Mouse (Mus musculus): Measurements from ENCODE around the gene Rgl3. TPM values are rescaled to one million over a fixed set of nuclear protein-coding genes. Genes with fewer than 3 reads are reported as not detected.

Gene Rgl3
- polyA plus RNA-seq (2015; fragmentation: Nextera tagmentation; extraction: Ambion mirVana): 1.6 and 4.6 TPM in 2 replicates

DNA sequence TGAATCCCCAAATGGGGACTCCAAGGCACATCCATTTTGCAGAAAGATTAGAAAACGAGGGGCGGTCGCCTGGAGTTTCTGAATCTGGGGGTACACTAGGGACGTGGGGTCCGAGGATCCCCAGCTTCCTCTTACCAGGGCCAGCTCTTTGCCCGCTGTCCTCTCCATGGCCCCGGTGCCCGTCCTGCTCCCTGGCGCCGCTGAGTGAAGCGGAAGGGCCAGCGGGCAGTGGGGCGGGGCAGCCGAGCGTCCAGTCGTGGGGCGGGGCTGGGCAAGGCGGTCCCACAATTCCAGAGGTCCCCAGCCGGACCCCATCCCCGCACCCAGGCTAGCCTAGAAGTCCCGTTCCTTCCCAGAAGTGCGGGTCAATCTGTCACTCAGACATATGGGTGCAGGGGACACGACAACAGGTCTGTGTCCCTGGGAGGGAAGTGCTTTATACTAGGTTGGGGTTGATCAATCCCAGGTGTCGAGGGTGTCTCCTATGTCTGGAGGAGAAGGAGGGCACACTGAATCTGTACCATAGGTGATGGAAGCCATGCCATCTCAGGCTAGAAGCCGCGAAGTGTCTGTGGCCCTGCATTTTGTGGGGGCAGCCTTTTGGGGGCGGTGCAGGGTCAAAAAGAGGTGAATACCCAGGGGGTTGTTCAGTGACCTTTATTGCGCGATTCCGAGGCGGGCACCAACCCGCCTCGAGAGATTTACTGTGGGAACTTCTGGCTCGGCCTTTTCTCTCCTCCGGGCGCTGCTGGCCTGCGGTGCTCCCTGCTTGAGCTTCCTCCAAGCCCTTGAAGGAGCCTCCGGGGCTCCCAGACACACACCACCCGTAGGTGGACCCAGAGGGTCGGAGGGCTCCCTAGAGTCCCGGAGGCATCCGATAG lies at the start of gene Rgl3:
TSS of gene Rgl3 (minus strand) at position 217 of the 881 bp plus-strand sequence.
- WGBS: 1% methylated on average over 40 of the region's 42 CpGs
- Histone ChIP-seq H3K9ac (replicated peaks) (peak within 1 kb of the TSS; percentile 17), H3K27ac (replicated peaks) (no peak within 1 kb of the TSS), H3K27me3 (replicated peaks) (peaks cover 61% of the 10 kb centered on the region), H3K36me3 (no peaks in the 10 kb centered on the region), H3K4me3 (replicated peaks) (peak within 1 kb of the TSS; percentile 34), H3K4me1 (peaks cover 25% of the 10 kb centered on the region), H3K9me3 (replicated peaks) (no peaks in the 10 kb centered on the region), H3K4me2 (peak within 1 kb of the TSS; percentile 62)
- ATAC-seq (ENCODE audit: low FRiP score): peak; percentile 19; the same call in 1 of the 2 replicates

DNA sequence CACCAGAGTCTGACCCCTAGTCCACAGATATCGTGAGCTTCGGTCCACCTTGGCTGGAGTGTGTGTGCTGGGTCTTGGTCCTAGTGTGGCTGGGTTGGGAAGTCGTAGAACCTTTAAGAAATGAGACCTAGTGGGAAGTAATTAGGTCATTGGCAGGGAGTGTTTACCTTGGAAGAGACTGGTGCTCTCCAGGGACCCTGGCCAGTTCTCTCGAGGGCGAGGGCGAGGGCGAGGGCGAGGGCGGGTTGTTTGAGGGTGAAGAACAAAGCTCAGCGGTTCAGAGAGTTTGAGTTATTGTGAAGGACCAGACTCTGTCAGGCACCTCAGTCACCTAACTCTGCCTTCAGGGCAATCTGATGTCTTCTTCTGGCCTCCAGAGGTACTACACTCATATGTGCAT lies 48.6 kb upstream of the Rgl3 start:
- no peaks in the 10 kb centered on the region for H3K27me3 ChIP-seq (replicated peaks)
- H3K27ac ChIP-seq (replicated peaks): no peak overlapping the region
- peaks cover 22% of the 10 kb centered on the region for H3K4me1 ChIP-seq
- H3K36me3 ChIP-seq: peaks cover 33% of the 10 kb centered on the region
- ATAC-seq (ENCODE audit: low FRiP score): no peak
- H3K4me3 ChIP-seq (replicated peaks): no peak overlapping the region
- no peak overlapping the region for H3K9ac ChIP-seq (replicated peaks)
- no peak overlapping the region for H3K4me2 ChIP-seq
- 81% methylated on average over 10 of the region's 10 CpGs for WGBS
- H3K9me3 ChIP-seq (replicated peaks): no peaks in the 10 kb centered on the region

DNA sequence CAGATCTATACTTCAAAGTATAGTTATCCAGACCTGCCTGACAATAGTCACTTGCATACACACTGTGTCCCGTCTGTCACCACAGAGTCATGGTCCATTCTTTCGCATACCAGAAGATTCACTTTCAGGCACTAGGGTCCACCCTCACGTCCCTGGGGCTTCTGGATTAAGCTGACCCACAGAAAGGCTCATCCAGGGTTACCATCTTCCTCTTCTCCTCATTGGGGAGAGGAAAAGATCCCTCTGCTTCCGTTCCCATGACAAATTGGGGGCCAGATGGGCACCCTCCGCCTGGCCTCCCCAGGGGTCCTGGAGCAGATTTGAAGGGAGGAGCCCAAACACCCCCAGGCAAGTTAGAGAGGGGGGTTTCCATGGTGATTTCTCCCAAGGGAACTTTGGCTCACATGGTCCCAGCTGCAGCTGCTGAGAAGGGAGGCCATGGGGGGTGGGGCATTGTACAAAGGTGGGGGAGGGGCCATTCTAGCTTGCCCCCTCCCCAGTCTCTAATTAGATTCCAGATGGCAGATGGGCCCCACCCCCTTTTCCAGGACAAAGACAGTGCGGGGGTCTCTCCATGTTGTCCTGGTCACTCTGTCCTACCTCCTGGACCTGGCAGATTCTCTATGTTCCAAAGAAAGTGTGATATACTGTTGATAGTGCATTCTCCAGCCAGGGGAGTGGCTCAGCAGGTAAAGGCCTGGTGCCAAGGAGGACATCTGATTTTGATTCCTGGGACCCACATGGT lies 46.2 kb upstream of the Rgl3 start:
- WGBS: 20% methylated on average over 6 of the region's 6 CpGs
- Histone ChIP-seq H3K27ac (replicated peaks) (no peak overlapping the region), H3K9me3 (replicated peaks) (no peaks in the 10 kb centered on the region), H3K36me3 (peaks cover 45% of the 10 kb centered on the region), H3K9ac (replicated peaks) (no peak overlapping the region), H3K4me3 (replicated peaks) (no peak overlapping the region), H3K27me3 (replicated peaks) (no peaks in the 10 kb centered on the region), H3K4me2 (no peak overlapping the region), H3K4me1 (peaks cover 22% of the 10 kb centered on the region)
- no peak for ATAC-seq (ENCODE audit: low FRiP score)

DNA sequence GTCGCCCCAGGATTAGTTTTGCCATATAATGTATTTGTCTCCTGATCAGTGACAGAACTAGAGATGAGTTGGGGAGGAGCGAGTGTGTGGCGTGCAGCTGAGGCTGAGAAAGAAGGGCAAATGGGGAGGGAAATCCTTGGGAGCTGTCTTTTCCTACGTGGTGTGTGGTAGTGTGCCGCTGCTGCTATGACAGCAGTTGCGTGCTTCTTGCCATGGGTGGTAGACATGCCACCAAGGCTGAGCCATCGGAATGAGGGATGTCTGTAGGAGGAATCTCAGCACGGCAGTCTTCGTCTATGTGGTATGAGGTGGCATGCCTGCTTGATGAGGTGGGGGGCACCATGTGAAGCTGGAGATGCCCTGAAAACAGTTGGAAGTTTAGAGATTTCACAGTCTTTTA lies 41.1 kb upstream of the Rgl3 start:
- 93% methylated on average over 9 of the region's 9 CpGs for WGBS

DNA sequence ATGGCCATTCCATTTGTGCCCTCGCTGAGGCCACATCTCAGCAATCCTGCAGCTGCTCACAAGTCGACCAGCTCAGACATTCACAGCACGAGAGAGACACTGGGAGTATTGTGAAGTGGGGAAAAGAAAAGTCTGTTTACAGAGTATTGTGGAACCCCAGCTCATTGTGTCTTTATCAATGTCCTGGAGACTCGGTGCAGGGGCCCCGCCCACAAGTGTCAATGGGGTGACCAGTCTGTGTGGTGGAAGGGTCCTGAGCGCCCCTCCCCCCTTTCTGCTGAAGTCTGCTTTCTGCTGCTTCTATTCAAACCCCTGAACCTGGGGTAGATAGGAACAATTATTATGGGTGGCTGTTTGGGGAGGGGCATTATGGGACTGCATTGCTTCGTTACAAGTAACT lies 39.2 kb upstream of the Rgl3 start:
- Histone ChIP-seq H3K4me1 (no peaks in the 10 kb centered on the region), H3K27ac (replicated peaks) (no peak overlapping the region), H3K4me2 (no peak overlapping the region), H3K36me3 (peaks cover 71% of the 10 kb centered on the region), H3K9ac (replicated peaks) (no peak overlapping the region), H3K27me3 (replicated peaks) (no peaks in the 10 kb centered on the region), H3K9me3 (replicated peaks) (no peaks in the 10 kb centered on the region), H3K4me3 (replicated peaks) (no peak overlapping the region)
- WGBS: 19% methylated on average over 7 of the region's 7 CpGs
- ATAC-seq (ENCODE audit: low FRiP score): no peak

More for the DNA sequence above, 41.1 kb upstream of the Rgl3 start:
- H3K27ac ChIP-seq (replicated peaks): no peak overlapping the region
- peaks cover 70% of the 10 kb centered on the region for H3K36me3 ChIP-seq
- peaks cover 2% of the 10 kb centered on the region; the same call in 1 of the 2 replicates for H3K4me1 ChIP-seq
- no peaks in the 10 kb centered on the region for H3K27me3 ChIP-seq (replicated peaks)
- no peak overlapping the region for H3K4me3 ChIP-seq (replicated peaks)
- H3K9ac ChIP-seq (replicated peaks): no peak overlapping the region
- ATAC-seq (ENCODE audit: low FRiP score): no peak
- no peaks in the 10 kb centered on the region for H3K9me3 ChIP-seq (replicated peaks)
- no peak overlapping the region for H3K4me2 ChIP-seq

DNA sequence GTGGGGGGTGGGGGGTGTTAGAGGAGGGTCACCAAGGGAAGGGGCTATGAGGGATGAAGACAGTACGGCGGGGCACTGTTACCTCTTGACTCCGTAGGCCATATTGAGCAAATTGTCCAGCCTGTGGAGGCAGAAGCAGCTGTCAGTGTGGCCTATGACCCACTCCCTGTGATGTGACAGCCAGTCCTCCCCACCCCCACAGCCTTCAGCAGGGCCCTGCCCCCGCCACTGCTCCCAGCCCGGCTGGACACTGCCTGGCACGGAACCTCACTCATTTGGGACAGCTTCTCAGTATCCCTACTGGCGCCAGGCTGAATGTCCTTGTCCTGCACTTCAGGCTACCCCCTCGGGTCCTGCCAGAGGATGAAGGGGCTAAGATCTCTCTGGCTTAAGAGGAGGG lies 35.3 kb upstream of the Rgl3 start:
- Histone ChIP-seq H3K4me3 (replicated peaks) (no peak overlapping the region), H3K36me3 (peaks cover 55% of the 10 kb centered on the region), H3K27ac (replicated peaks) (no peak overlapping the region), H3K4me2 (no peak overlapping the region), H3K9me3 (replicated peaks) (no peaks in the 10 kb centered on the region), H3K27me3 (replicated peaks) (no peaks in the 10 kb centered on the region), H3K4me1 (no peaks in the 10 kb centered on the region), H3K9ac (replicated peaks) (no peak overlapping the region)
- WGBS: 55% methylated on average over 8 of the region's 8 CpGs
- ATAC-seq (ENCODE audit: low FRiP score): no peak

DNA sequence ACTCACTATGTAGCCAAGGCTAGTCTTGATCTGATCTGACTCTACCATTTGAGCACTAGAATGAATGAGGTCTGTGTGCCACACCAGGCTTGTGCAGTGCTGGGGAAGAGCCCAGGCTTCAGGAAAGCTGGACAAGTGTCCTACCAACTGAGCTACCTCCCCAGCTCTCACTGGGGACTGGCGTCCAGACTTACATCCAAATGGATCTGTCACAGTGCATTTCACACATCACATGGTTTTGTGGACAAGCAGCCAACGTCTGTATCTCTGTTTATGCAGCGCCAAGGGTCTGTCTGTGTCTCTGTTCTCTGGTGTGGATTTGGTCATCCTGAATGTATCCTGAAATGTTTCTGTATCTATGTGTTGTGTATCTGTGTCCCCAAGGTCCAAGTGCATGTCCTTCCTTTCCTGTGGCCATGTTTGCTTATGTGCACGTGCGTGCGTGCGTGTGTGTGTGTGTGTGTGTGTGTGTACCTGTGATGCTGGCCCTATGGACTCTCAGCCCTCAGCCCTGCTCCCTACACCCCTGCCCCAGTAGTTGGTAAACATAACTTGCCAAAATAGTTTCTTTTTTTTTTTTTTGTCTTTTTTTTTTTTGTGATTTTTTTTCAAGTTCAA lies 28.1 kb upstream of the Rgl3 start:
- Histone ChIP-seq H3K9ac (replicated peaks) (no peak overlapping the region), H3K36me3 (peaks cover 37% of the 10 kb centered on the region), H3K4me1 (no peaks in the 10 kb centered on the region), H3K27ac (replicated peaks) (no peak overlapping the region), H3K27me3 (replicated peaks) (no peaks in the 10 kb centered on the region), H3K9me3 (replicated peaks) (no peaks in the 10 kb centered on the region), H3K4me3 (replicated peaks) (no peak overlapping the region), H3K4me2 (no peak overlapping the region)
- ATAC-seq (ENCODE audit: low FRiP score): no peak
- WGBS: 84% methylated on average over 7 of the region's 7 CpGs

DNA sequence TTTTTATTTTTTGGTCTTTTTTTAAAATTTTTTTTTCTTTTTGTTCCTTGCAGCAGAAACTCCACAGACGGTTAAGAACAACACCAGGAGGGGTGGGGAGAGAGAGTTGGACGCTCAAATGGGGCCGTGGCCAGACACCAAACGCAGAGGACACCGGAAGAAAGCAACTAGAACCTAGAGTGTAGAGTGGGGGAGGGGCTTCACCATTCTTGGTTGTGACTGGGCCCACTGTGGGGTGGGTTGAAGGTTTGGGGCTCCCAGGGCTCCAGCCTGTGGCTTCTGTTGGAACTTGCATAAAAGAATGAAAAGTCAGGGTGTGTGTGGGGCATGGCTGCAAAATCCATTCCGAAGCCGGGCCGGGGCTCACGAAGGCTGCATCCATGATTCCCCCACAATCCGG lies 27.0 kb upstream of the Rgl3 start:
- no peaks in the 10 kb centered on the region for H3K27me3 ChIP-seq (replicated peaks)
- no peaks in the 10 kb centered on the region for H3K9me3 ChIP-seq (replicated peaks)
- no peak for ATAC-seq (ENCODE audit: low FRiP score)
- WGBS: 67% methylated on average over 10 of the region's 10 CpGs
- no peak overlapping the region for H3K4me2 ChIP-seq
- H3K4me3 ChIP-seq (replicated peaks): no peak overlapping the region
- H3K36me3 ChIP-seq: peaks cover 47% of the 10 kb centered on the region
- H3K9ac ChIP-seq (replicated peaks): no peak overlapping the region
- H3K27ac ChIP-seq (replicated peaks): no peak overlapping the region
- no peaks in the 10 kb centered on the region for H3K4me1 ChIP-seq

DNA sequence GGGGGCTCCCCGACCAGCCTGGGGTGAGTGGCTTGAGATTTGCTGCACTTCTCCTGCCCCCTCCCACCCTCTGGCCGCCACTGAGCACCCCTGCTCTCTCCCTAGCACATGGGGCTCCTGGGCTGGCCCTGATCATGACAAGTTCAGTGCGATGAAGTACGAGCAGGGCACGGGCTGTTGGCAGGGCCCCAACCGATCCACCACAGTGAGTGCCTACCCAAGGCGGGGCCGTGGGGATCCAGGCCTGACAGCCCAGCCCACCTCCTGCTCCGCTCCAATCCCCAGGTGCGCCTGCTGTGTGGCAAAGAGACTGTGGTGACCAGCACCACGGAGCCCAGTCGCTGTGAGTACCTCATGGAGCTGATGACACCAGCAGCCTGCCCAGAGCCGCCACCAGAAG lies 23.5 kb upstream of the Rgl3 start:
- WGBS: 93% methylated on average over 13 of the region's 13 CpGs
- no peak overlapping the region for H3K9ac ChIP-seq (replicated peaks)
- peak; percentile 17; the same call in 1 of the 2 replicates for ATAC-seq (ENCODE audit: low FRiP score)

DNA sequence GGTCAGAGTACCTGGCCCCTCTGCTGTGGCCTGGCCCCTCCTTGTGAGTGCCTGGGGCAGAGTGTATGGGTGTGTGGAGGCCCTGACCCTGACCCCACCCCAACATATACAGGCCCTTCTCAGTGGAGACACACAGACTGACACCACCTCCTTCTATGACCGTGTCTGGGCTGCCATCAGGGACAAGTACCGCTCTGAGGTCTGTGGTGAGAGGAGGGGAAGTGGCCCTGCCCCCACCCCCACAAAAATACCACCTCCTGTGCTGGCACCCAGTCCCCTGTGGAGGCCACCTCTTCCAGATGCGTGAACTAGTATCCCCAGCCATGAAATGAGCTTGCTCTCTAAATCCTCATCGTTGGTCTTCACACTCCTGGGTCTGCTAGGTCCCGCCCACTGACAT lies 21.8 kb upstream of the Rgl3 start:
- WGBS: 89% methylated on average over 5 of the region's 5 CpGs

More for the DNA sequence above, 23.5 kb upstream of the Rgl3 start:
- Histone ChIP-seq H3K27ac (replicated peaks) (no peak overlapping the region), H3K4me2 (no peak overlapping the region), H3K9me3 (replicated peaks) (no peaks in the 10 kb centered on the region), H3K27me3 (replicated peaks) (no peaks in the 10 kb centered on the region), H3K4me3 (replicated peaks) (no peak overlapping the region), H3K36me3 (peaks cover 76% of the 10 kb centered on the region), H3K4me1 (no peaks in the 10 kb centered on the region)

DNA sequence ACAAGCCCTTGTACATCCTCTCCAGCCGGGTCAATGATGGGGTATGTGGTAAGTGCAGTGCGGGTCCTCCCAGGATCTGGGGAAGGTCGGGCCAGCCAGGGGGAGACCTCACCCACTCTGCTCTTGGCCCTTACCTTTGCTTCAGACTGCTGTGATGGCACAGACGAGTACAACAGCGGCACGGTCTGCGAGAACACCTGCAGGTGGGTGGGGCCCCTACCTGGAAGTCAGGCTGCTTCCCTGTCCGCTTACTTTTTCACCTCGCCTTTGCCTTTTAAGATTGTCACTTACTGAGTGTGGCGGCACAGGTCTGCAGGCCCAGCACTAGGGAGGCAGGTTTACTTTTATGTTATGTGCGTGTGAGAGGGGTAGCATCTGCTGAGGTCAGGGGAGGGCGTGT lies 15.3 kb upstream of the Rgl3 start:
- Histone ChIP-seq H3K36me3 (peaks cover 51% of the 10 kb centered on the region), H3K27ac (replicated peaks) (no peak overlapping the region), H3K4me2 (peak overlapping the region; percentile 91), H3K9ac (replicated peaks) (peak overlapping the region; percentile 14; the same call in 1 of the 2 replicates), H3K9me3 (replicated peaks) (no peaks in the 10 kb centered on the region), H3K4me1 (peaks cover 40% of the 10 kb centered on the region), H3K4me3 (replicated peaks) (no peak overlapping the region), H3K27me3 (replicated peaks) (no peaks in the 10 kb centered on the region)
- no peak for ATAC-seq (ENCODE audit: low FRiP score)
- WGBS: 96% methylated on average over 12 of the region's 12 CpGs

More for the DNA sequence above, 21.8 kb upstream of the Rgl3 start:
- Histone ChIP-seq H3K27me3 (replicated peaks) (no peaks in the 10 kb centered on the region), H3K9me3 (replicated peaks) (no peaks in the 10 kb centered on the region), H3K36me3 (peaks cover 86% of the 10 kb centered on the region), H3K9ac (replicated peaks) (no peak overlapping the region), H3K4me2 (no peak overlapping the region), H3K27ac (replicated peaks) (no peak overlapping the region), H3K4me1 (peaks cover 4% of the 10 kb centered on the region; the same call in 1 of the 2 replicates), H3K4me3 (replicated peaks) (no peak overlapping the region)
- ATAC-seq (ENCODE audit: low FRiP score): 0 out of 2 replicates have a peak, but pooled peaks have one; percentile 8

Measured in neural tube, embryonic 15.5 days (tissue).